Mouse (Mus musculus) olfactory bulb, adult 2 months (tissue): ENCODE measurements at regions not wholly inside any gene's neighbourhood (a gene's known extent, or its start where the extent isn't known, plus 50 kb on each side); places are given as distances from the start of the nearest gene placed in this dataset.

ENCODE experiments used
- H3K27ac ChIP-seq: fragments of 200-500 bp; 2 replicates; pipeline ENCODE4 v1.5.1; 2012; ENCODE audit warnings: low read depth, low read length; ENCODE audit not compliant: insufficient read depth
- H3K4me1 ChIP-seq: fragments of 200-500 bp; 2 replicates; pipeline ENCODE4 v1.6.1; 2012; ENCODE audit warnings: low read length; ENCODE audit not compliant: control insufficient read depth, insufficient read depth
- H3K4me3 ChIP-seq: fragments of 200-500 bp; 2 replicates; pipeline ENCODE4 v1.5.1; 2012; ENCODE audit warnings: mild to moderate bottlenecking, low read depth, low read length, moderate library complexity; ENCODE audit not compliant: insufficient read depth
- CTCF ChIP-seq: fragments of 200-500 bp; IDR thresholded peaks from 2 replicates; pipeline ENCODE4 v1.5.1; 2012; ENCODE audit warnings: low read depth, mild to moderate bottlenecking, low read length, moderate library complexity; ENCODE audit not compliant: insufficient read depth
- POLR2A ChIP-seq: fragments of 200-500 bp; IDR thresholded peaks from 2 replicates; pipeline ENCODE4 v1.6.1; 2012; ENCODE audit warnings: mild to moderate bottlenecking, low read depth, low read length, moderate library complexity; ENCODE audit not compliant: insufficient read depth
- WGBS: fragments of 180-500 bp; shearing (Covaris S2); methylation state at CpG from one replicate; pipeline ENCODE4 v1.1.7; 2018; 5-methylcytosine and 5-hydroxymethylcytosine counted together

DNA sequence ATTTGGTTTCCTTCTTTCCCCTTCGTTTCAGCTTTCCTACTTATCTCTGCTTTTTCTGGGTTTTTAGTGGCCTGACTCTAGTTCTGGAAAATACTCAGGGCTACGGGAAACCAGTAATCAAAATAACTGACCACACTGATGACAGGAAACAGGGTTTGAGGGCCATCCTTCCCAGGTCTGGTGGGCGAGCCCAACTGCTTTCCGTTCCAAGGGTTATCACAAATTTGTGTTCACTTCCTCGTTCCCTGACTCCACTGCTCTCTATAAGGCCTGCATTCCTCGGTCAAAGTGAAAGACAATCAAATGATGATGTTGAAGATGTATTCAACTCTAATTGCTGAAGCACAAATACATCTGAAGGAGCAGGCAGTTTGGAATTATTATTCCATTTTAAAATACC lies 305.1 kb upstream of the Trib2 start:
- no peak for TF ChIP-seq CTCF
- TF ChIP-seq POLR2A, result no peak
- Histone ChIP-seq H3K4me3 (no peak overlapping the region), H3K27ac (no peak overlapping the region), H3K4me1 (no peaks in the 10 kb centered on the region)
- 92% methylated on average over 6 of the region's 6 CpGs for WGBS

DNA sequence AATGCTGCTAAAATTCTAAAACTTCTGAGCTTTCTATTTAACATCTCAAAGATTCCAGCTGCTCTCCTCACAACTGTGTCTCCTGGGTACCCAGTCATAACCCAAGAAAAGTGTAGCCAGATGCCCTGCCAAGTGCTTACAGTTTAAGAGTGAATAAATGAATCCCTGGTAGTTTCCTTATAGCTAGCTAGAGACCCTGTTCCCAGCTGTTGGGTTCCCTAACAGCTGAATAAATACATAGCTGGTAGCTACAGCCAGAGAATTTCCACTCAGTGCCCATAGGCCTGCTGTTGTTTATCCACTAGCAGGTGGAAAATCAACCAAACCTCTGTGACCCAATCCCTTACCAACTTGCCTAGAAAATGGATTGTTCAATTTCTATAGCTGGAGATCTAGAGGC lies 302.0 kb upstream of the Trib2 start:
- no peak for TF ChIP-seq CTCF
- TF ChIP-seq POLR2A, result no peak
- no peaks in the 10 kb centered on the region for H3K4me1 ChIP-seq
- no peak overlapping the region for H3K4me3 ChIP-seq

GRCm38 (mm10) chr12:16106946-16107345 lies 290.2 kb upstream of the Trib2 start:
- TF ChIP-seq CTCF, result no peak
- TF ChIP-seq POLR2A, result no peak
- H3K4me3 ChIP-seq, result no peak overlapping the region
- no peak overlapping the region for H3K27ac ChIP-seq
- WGBS, result 79% methylated on average over 7 of the region's 7 CpGs
- H3K4me1 ChIP-seq, result no peaks in the 10 kb centered on the region

More for the DNA sequence above, 302.0 kb upstream of the Trib2 start:
- H3K27ac ChIP-seq, result no peak overlapping the region

DNA sequence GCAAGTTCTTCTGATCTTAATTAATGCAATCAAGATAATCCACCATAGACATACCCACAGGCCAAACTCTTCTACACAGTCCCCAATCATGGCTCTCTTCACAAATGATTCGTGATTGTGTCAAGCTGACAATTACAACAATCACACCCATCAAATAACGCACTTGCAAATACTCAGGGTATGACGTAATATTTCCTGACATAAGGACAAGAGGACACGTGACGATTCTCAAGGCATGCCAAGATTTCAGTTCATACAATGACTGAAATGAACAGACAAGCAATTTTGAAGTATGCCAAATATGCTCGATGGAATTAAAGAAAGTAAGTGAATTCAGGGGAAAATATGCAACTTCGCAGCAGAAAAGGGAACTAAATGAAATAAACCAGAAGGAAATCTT lies 282.1 kb upstream of the Trib2 start:
- Histone ChIP-seq H3K4me1 (no peaks in the 10 kb centered on the region), H3K27ac (no peak overlapping the region), H3K4me3 (no peak overlapping the region)
- TF ChIP-seq POLR2A (no peak), CTCF (no peak)
- WGBS, result 88% methylated on average over 7 of the region's 7 CpGs

- H3K27ac ChIP-seq, result no peak overlapping the region
- TF ChIP-seq POLR2A (no peak), CTCF (no peak)
- 90% methylated on average over 3 of the region's 3 CpGs for WGBS
- no peak overlapping the region for H3K4me3 ChIP-seq
- H3K4me1 ChIP-seq, result no peaks in the 10 kb centered on the region
Measured at GRCm38 (mm10) chr12:16092643-16093042, 275.9 kb upstream of the Trib2 start.

- 46% methylated on average over 6 of the region's 6 CpGs for WGBS
- no peak for TF ChIP-seq POLR2A
- TF ChIP-seq CTCF, result no peak
- Histone ChIP-seq H3K4me3 (no peak overlapping the region), H3K27ac (no peak overlapping the region), H3K4me1 (no peaks in the 10 kb centered on the region)
Measured at GRCm38 (mm10) chr12:16091336-16091735, 274.6 kb upstream of the Trib2 start.

GRCm38 (mm10) chr12:16083176-16083575 lies 266.5 kb upstream of the Trib2 start:
- Histone ChIP-seq H3K4me3 (no peak overlapping the region), H3K27ac (no peak overlapping the region), H3K4me1 (no peaks in the 10 kb centered on the region)
- WGBS, result 3% methylated on average over 1 of the region's 1 CpGs
- TF ChIP-seq CTCF, result no peak
- no peak for TF ChIP-seq POLR2A

- Histone ChIP-seq H3K4me1 (no peaks in the 10 kb centered on the region), H3K27ac (no peak overlapping the region), H3K4me3 (no peak overlapping the region)
- TF ChIP-seq POLR2A, result no peak
- no peak for TF ChIP-seq CTCF
- WGBS, result 98% methylated on average over 1 of the region's 1 CpGs
Measured at GRCm38 (mm10) chr12:16077215-16077614, 260.5 kb upstream of the Trib2 start.

DNA sequence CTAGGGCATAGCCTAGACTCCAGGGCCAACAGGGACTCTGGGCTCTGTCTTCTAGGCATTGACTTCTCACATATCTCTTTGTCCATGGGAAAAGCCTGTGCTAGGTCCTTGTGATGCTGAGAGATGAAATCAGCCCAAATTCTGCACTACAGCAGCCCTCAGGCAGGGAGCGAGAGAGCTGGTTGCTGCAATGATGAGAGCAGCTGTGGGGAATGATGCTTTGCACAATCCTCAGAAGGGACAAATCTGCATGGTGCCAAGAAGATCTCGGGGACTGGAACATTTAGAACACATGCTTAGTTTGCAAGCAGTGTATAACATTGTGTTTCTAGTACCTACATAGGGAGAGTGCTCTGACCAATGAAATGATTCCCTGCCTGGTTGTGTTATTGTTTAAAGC lies 259.2 kb upstream of the Trib2 start:
- H3K27ac ChIP-seq, result no peak overlapping the region
- no peaks in the 10 kb centered on the region for H3K4me1 ChIP-seq
- 78% methylated on average over 2 of the region's 2 CpGs for WGBS
- no peak overlapping the region for H3K4me3 ChIP-seq
- no peak for TF ChIP-seq POLR2A
- no peak for TF ChIP-seq CTCF

DNA sequence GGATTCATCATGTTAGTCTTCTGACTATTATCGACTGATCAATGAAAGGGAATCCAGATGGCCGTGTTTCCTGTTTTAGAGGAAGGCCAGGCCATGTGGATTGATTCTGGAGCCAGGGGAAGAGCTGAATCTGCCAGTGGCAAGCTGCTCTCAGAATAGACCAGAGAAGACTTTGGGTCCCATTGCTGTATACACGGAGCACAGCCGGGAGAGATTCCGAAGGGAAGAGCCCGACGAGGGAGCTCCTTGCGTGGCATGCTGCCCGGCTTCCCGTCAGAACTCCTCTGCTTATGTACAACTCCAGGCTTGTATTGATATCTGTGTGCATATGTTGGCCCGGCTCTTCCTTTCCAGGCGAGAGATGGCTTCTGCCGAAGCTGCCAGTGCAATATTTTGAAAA lies 252.2 kb upstream of the Trib2 start:
- TF ChIP-seq CTCF, result no peak
- no peak for TF ChIP-seq POLR2A
- Histone ChIP-seq H3K4me3 (no peak overlapping the region), H3K4me1 (no peaks in the 10 kb centered on the region), H3K27ac (no peak overlapping the region)
- WGBS, result 96% methylated on average over 13 of the region's 13 CpGs

- Histone ChIP-seq H3K4me1 (no peaks in the 10 kb centered on the region), H3K27ac (no peak overlapping the region), H3K4me3 (no peak overlapping the region)
- TF ChIP-seq POLR2A (no peak), CTCF (no peak)
- WGBS, result 94% methylated on average over 7 of the region's 7 CpGs
Measured at GRCm38 (mm10) chr12:16062689-16063088, 246.0 kb upstream of the Trib2 start.
